Mouse (Mus musculus) brain, embryonic 14.5 days (tissue): Measurements from ENCODE around the gene Cacna2d3. TPM values are rescaled to one million over a fixed set of nuclear protein-coding genes. Genes with fewer than 3 reads are reported as not detected.
A peak's percentile ranks its signal among the peaks of the same experiment; 100 is the strongest.

Source experiments
- DNase-seq: peaks from one replicate; pipeline ENCODE4 v3.0.0-alpha.2; 2011; ENCODE audit warnings: low read depth
- CTCF ChIP-seq: fragments of 200-500 bp; IDR thresholded peaks from 2 replicates; pipeline ENCODE4 v1.5.1; 2012; ENCODE audit warnings: inconsistent platforms, mild to moderate bottlenecking, moderate library complexity, borderline replicate concordance; ENCODE audit not compliant: insufficient read depth, insufficient read length; ENCODE audit errors: extremely low read depth
- POLR2A ChIP-seq: fragments of 200-500 bp; IDR thresholded peaks from 2 replicates; pipeline ENCODE4 v1.6.1; 2012; ENCODE audit warnings: mild to moderate bottlenecking, inconsistent platforms, borderline replicate concordance; ENCODE audit not compliant: poor library complexity, insufficient read depth, insufficient read length, severe bottlenecking; ENCODE audit errors: extremely low read depth
- polyA plus RNA-seq: library from polyadenylated mRNA; depleted of rRNA; stranded (reverse); fragments of >200 nt; gene quantifications from 2 replicates; pipeline ENCODE4 v1.2.3, GENCODE M21; 2012

Cacna2d3 gene
- polyA plus RNA-seq, 1 experiment: 32.5 TPM

DNA sequence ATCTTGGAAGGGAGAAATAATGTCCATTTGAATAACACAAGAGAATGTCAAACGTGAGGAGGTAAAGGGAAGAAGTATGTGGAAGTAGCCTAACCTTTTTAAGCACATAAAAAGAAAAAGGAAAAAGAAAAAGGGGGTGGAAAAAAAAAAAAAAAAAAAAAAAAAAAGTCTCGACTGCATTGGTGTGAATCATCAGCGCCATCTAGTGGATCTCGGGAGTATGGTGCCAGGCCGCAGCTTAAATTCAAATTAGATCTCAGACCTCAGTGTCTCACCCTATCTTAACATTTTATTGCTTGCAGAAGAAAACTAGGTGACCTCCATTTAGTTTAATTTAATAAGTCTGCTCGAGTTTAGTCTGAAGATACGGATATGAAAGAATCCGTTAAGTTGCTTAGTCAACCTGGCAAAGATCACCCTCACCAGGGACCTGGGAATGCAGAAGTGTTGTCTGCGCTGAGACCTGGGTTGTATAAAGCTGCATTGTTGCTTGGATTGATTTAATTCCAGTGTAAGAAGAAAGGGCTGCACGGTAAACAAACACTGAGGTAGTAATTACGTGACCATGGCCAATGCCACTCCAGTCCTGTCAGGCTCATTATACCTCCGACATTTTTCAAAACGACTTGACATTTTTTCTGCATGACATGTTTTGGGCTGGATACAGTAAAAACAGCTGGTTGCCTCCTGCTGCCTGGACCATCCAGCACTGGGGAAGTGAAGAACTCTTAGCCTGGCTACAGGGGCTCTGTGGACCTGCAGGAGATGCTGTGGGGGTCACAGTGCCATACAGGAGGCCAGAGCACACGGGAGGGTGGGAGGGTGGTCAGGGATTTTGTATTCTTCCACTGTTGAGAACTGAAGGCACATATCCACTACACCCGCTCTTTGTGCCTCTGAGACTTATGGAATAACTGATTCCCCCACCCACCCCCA is 278.3 kb downstream of the Cacna2d3 start:
- no peak for TF ChIP-seq POLR2A
- TF ChIP-seq CTCF: peak; percentile 74; the same call in 1 of the 2 replicates
- DNase-seq: peak; percentile 90

DNA sequence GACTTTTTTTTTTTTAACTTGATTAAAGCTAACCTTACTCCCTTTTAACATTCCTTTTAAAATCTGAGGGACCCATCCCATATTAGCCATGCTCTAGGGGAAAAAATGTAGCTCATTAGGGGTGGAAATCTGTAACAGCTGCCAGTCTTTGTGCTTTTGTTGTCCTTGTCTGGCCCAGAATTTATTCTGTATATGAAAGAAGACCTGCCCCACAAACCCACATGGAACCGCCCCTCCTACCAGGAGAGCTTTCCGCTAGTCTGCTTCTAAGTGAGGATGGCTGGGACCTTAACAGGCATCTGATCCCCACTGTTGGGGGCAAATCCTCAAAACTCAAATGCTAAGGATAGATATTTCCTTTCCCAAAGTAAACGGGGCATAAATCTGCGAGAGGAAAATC is 279.2 kb downstream of the Cacna2d3 start:
- peak; percentile 81 for DNase-seq
- TF ChIP-seq CTCF (no peak), POLR2A (no peak)

DNA sequence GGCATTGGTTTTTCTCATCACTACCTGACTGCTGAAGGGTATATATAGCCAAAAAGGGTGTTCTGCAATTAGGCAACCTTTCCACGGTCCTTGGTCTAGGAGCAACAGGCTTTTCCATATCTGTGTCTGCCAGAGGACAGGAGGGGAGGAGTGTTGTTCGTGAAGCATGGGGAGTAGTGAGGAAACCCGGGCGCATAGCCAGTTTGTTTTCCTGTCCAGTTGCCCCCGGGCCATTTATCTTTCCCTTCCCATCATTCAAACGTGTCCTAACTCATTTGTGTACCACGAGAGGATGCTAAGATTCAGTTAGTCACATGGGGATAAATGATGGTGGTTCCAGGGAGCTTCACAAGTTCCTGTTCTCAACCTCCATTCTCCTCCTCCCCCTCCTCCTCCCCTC is 283.0 kb downstream of the Cacna2d3 start:
- TF ChIP-seq POLR2A (no peak), CTCF (no peak)
- DNase-seq: no peak

GRCm38 (mm10) chr14:29438251-29438650 is 283.4 kb downstream of the Cacna2d3 start:
- DNase-seq: no peak

GRCm38 (mm10) chr14:29435203-29435602 is 286.5 kb downstream of the Cacna2d3 start:
- TF ChIP-seq CTCF (no peak), POLR2A (no peak)

More at GRCm38 (mm10) chr14:29438251-29438650, 283.4 kb downstream of the Cacna2d3 start:
- no peak for TF ChIP-seq CTCF
- TF ChIP-seq POLR2A: no peak

GRCm38 (mm10) chr14:29433716-29434115 is 287.9 kb downstream of the Cacna2d3 start:
- DNase-seq: no peak
- TF ChIP-seq CTCF (no peak), POLR2A (no peak)

More at GRCm38 (mm10) chr14:29435203-29435602, 286.5 kb downstream of the Cacna2d3 start:
- DNase-seq: no peak

DNA sequence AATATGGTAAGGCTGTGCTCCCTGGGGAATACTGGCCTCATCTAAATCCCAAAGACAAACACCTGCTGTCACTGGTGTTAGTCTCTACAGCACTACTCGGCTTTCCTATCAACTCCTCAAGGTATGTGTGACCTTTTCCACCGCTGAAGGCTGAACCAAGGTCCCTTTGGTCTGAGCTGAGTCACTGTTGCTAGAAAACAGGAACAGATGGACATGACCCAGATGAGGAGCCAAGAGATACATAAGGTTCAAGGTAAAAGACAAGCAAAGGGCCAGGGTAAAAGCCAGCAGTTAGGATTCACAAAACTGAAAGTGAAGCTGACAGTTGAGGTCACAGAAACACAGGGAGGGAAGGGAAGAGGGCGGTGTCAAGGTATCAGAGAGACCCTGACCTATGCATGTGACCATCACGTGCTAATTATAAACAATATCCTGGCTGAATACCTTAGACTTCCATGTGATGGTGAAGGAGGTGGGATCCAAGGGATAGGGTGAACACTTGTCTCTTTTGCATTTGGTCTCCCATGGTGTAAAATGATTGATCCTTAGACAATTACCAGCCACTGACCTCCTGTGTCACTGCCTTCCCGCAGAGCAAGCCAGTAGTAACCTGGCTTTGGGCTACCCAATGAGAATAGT is 288.5 kb downstream of the Cacna2d3 start:
- no peak for DNase-seq
- TF ChIP-seq CTCF: no peak
- no peak for TF ChIP-seq POLR2A

GRCm38 (mm10) chr14:29429788-29430187 is 291.9 kb downstream of the Cacna2d3 start:
- DNase-seq: no peak
- no peak for TF ChIP-seq POLR2A
- TF ChIP-seq CTCF: no peak

GRCm38 (mm10) chr14:29425666-29426065 is 296.0 kb downstream of the Cacna2d3 start:
- TF ChIP-seq CTCF (no peak), POLR2A (no peak)
- DNase-seq: no peak

GRCm38 (mm10) chr14:29425208-29425607 is 296.5 kb downstream of the Cacna2d3 start:
- no peak for DNase-seq
- TF ChIP-seq POLR2A (no peak), CTCF (no peak)

GRCm38 (mm10) chr14:29405878-29406165 is 315.8 kb downstream of the Cacna2d3 start:
- no peak for DNase-seq
- TF ChIP-seq CTCF: no peak
- no peak for TF ChIP-seq POLR2A
